Mouse (Mus musculus): ENCODE data around the gene Shc2. TPM values are rescaled to one million over a fixed set of nuclear protein-coding genes. Genes with fewer than 3 reads are reported as not detected.

Shc2 gene
- polyA plus RNA-seq, 1 experiment from 2014 or later = 1.9 TPM

DNA sequence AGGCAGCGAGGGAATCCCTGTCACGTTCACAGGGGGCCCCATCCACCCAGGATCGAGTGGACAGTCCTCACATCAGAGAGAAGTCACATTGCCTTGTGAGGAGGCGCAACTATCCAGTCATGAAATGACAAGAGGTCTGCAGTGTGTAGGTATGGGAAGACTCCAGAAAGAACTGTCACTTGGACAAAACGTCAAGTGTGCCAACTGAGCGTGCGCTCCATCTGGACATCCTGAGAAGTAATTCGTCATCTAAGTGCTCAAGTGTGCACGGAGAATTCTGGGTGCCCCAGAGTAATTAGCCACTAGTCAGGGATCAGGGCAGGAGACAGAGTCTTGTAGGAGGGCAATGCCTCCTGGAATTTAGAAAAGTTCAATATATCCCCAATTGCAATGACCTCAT lies 12.3 kb downstream of the Shc2 start:
- Histone ChIP-seq H3K4me2 (replicated peaks; ENCODE audit: low read depth) (no peak overlapping the region), H3K27me3 (replicated peaks; ENCODE audit: control insufficient read depth, insufficient read depth, low read length) (no peaks in the 10 kb centered on the region), H3K4me3 (ENCODE audit: low read depth, low read length) (no peak overlapping the region), H3K4me1 (replicated peaks; ENCODE audit: control insufficient read depth, insufficient read depth, low read length) (no peaks in the 10 kb centered on the region), H3K9me3 (ENCODE audit: control insufficient read depth) (no peaks in the 10 kb centered on the region), H3K36me3 (ENCODE audit: control insufficient read depth, insufficient read depth) (no peaks in the 10 kb centered on the region), H3K27ac (ENCODE audit: low read depth, low read length) (no peak overlapping the region), H3K9ac (ENCODE audit: low read depth, low read length) (no peak overlapping the region)
- no peak for ATAC-seq
- no peak for TF ChIP-seq CTCF (IDR thresholded peaks at IDR 0.05; ENCODE audit: low read depth)
- WGBS = 74% methylated on average over 9 of the region's 9 CpGs

- no peaks in the 10 kb centered on the region for H3K36me3 ChIP-seq (ENCODE audit: control insufficient read depth, insufficient read depth)
- H3K9ac ChIP-seq (ENCODE audit: low read depth, low read length) = no peak overlapping the region
- WGBS = 75% methylated on average over 12 of the region's 12 CpGs
- no peak overlapping the region for H3K4me2 ChIP-seq (replicated peaks; ENCODE audit: low read depth)
- no peaks in the 10 kb centered on the region for H3K4me1 ChIP-seq (replicated peaks; ENCODE audit: control insufficient read depth, insufficient read depth, low read length)
- no peaks in the 10 kb centered on the region for H3K27me3 ChIP-seq (replicated peaks; ENCODE audit: control insufficient read depth, insufficient read depth, low read length)
- ATAC-seq = no peak
- no peaks in the 10 kb centered on the region for H3K9me3 ChIP-seq (ENCODE audit: control insufficient read depth)
- H3K27ac ChIP-seq (ENCODE audit: low read depth, low read length) = no peak overlapping the region
- TF ChIP-seq CTCF (IDR thresholded peaks at IDR 0.05; ENCODE audit: low read depth) = no peak
- no peak overlapping the region for H3K4me3 ChIP-seq (ENCODE audit: low read depth, low read length)
These were observed 13.8 kb downstream of the Shc2 start for GRCm38 (mm10) chr10:79623950-79624349.

DNA sequence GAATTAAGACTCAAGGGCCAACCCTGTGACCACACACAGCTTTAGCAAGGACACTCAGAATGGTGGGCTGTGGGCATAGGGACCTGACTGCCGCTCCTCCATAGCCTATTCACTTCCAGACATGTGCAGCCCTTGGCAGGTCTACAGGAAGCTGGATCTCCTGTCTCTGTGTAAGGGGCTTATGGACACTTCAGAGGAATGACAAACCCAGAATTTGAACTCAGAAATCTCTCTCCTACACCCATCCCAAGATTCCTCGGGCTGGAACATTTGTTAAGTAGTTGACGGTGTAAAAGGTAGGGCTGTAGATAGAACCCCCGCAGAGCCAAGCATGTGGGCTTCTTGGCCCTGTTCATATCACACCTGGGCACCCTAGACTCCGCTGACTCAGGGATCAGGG lies 21.3 kb downstream of the Shc2 start:
- ATAC-seq = no peak
- no peaks in the 10 kb centered on the region; the same call in none of the 2 replicates for H3K4me1 ChIP-seq (replicated peaks; ENCODE audit: control insufficient read depth, insufficient read depth, low read length)
- no peak overlapping the region for H3K4me3 ChIP-seq (ENCODE audit: low read depth, low read length)
- H3K9ac ChIP-seq (ENCODE audit: low read depth, low read length) = no peak overlapping the region
- no peaks in the 10 kb centered on the region for H3K36me3 ChIP-seq (ENCODE audit: control insufficient read depth, insufficient read depth)
- H3K27ac ChIP-seq (ENCODE audit: low read depth, low read length) = no peak overlapping the region
- WGBS = 84% methylated on average over 5 of the region's 5 CpGs
- no peak for TF ChIP-seq CTCF (IDR thresholded peaks at IDR 0.05; ENCODE audit: low read depth)
- H3K4me2 ChIP-seq (replicated peaks; ENCODE audit: low read depth) = no peak overlapping the region
- peaks cover 19% of the 10 kb centered on the region for H3K27me3 ChIP-seq (replicated peaks; ENCODE audit: control insufficient read depth, insufficient read depth, low read length)
- no peaks in the 10 kb centered on the region for H3K9me3 ChIP-seq (ENCODE audit: control insufficient read depth)

DNA sequence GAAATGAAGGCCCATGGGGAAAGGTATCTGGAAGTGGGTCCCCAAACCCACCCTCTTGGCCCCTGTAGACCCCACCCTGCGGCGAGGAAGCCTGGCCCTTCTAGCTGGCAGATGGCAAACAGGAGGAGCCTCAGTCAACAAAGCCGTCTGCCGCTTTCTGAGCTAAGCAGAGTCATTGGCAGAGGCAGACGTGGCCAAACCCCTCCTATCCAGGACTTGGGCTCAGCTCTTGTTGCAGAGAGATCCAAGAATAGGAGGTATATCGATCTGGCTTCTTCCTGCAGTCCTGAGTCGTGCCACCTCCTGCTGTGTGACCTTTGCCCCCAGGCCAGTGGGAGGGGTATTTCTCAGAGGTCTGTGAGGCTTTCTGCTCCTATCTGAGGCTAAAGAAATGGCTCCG lies 21.9 kb downstream of the Shc2 start:
- ATAC-seq = 0 out of 2 replicates have a peak, but pooled peaks have one; percentile 7
- Histone ChIP-seq H3K9me3 (ENCODE audit: control insufficient read depth) (no peaks in the 10 kb centered on the region), H3K4me3 (ENCODE audit: low read depth, low read length) (no peak overlapping the region), H3K4me2 (replicated peaks; ENCODE audit: low read depth) (no peak overlapping the region), H3K9ac (ENCODE audit: low read depth, low read length) (no peak overlapping the region), H3K4me1 (replicated peaks; ENCODE audit: control insufficient read depth, insufficient read depth, low read length) (no peaks in the 10 kb centered on the region; the same call in none of the 2 replicates), H3K27ac (ENCODE audit: low read depth, low read length) (no peak overlapping the region), H3K27me3 (replicated peaks; ENCODE audit: control insufficient read depth, insufficient read depth, low read length) (peaks cover 19% of the 10 kb centered on the region), H3K36me3 (ENCODE audit: control insufficient read depth, insufficient read depth) (no peaks in the 10 kb centered on the region)
- TF ChIP-seq CTCF (IDR thresholded peaks at IDR 0.05; ENCODE audit: low read depth) = no peak
- 8% methylated on average over 8 of the region's 8 CpGs for WGBS

DNA sequence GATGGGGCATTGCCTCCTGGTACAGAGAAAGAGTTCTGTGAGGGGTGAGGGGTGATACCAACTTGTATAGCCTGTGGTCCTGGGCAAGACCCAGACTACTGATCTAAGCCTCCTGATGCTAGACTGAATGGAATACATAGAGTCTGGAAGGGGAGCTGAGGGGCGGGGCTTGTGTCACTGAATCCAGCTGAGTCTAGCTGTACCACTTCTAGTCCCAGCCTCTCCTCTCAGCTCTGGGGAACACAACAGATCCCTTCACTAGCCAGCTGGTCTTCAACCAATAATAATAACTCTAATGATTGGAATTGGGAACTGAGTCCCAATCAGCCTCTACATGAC lies 23.4 kb downstream of the Shc2 start:
- Histone ChIP-seq H3K4me2 (replicated peaks; ENCODE audit: low read depth) (peak overlapping the region; percentile 96), H3K27me3 (replicated peaks; ENCODE audit: control insufficient read depth, insufficient read depth, low read length) (peaks cover 19% of the 10 kb centered on the region), H3K36me3 (ENCODE audit: control insufficient read depth, insufficient read depth) (no peaks in the 10 kb centered on the region), H3K9ac (ENCODE audit: low read depth, low read length) (peak overlapping the region; percentile 42; the same call in 1 of the 2 replicates), H3K4me1 (replicated peaks; ENCODE audit: control insufficient read depth, insufficient read depth, low read length) (no peaks in the 10 kb centered on the region; the same call in none of the 2 replicates), H3K27ac (ENCODE audit: low read depth, low read length) (no peak overlapping the region), H3K9me3 (ENCODE audit: control insufficient read depth) (no peaks in the 10 kb centered on the region), H3K4me3 (ENCODE audit: low read depth, low read length) (no peak overlapping the region; the same call in 1 of the 2 replicates)
- 71% methylated on average over 1 of the region's 1 CpGs for WGBS
- TF ChIP-seq CTCF (IDR thresholded peaks at IDR 0.05; ENCODE audit: low read depth) = no peak
- peak; percentile 29 for ATAC-seq

- H3K4me1 ChIP-seq (replicated peaks; ENCODE audit: control insufficient read depth, insufficient read depth, low read length) = no peaks in the 10 kb centered on the region; the same call in none of the 2 replicates
- H3K9ac ChIP-seq (ENCODE audit: low read depth, low read length) = peak within 1 kb of the TSS; percentile 42; the same call in 1 of the 2 replicates
- WGBS = 1% methylated on average over 58 of the region's 60 CpGs
- peaks cover 19% of the 10 kb centered on the region for H3K27me3 ChIP-seq (replicated peaks; ENCODE audit: control insufficient read depth, insufficient read depth, low read length)
- no peak for TF ChIP-seq CTCF (IDR thresholded peaks at IDR 0.05; ENCODE audit: low read depth)
- no peak within 1 kb of the TSS for H3K27ac ChIP-seq (ENCODE audit: low read depth, low read length)
- H3K9me3 ChIP-seq (ENCODE audit: control insufficient read depth) = no peaks in the 10 kb centered on the region
- peak within 1 kb of the TSS; percentile 48 for H3K4me3 ChIP-seq (ENCODE audit: low read depth, low read length)
- peak; percentile 80 for ATAC-seq
- H3K4me2 ChIP-seq (replicated peaks; ENCODE audit: low read depth) = peak within 1 kb of the TSS; percentile 96
- no peaks in the 10 kb centered on the region for H3K36me3 ChIP-seq (ENCODE audit: control insufficient read depth, insufficient read depth)
These were observed 24.0 kb downstream of the Shc2 start, which contains the start of gene C2cd4c for GRCm38 (mm10) chr10:79613578-79614304. Gene C2cd4c, minus strand, starts transcription at chr10:79614025.

Measured in intestine, postnatal 0 days (tissue).